Mouse (Mus musculus) kidney, adult 2 months (tissue): ENCODE measurements around the gene Zbtb5.

ENCODE experiments used
- CTCF ChIP-seq: fragments of 200-500 bp; conservative IDR thresholded peaks from 2 replicates; pipeline ENCODE4 v1.5.1; 2011; ENCODE audit warnings: low read depth, mild to moderate bottlenecking, control low read depth, low read length, moderate library complexity, mixed read lengths; ENCODE audit not compliant: insufficient read depth, insufficient read length
- POLR2A ChIP-seq: fragments of 200-500 bp; IDR thresholded peaks from one replicate; pipeline ENCODE4 v1.6.1; 2011; ENCODE audit warnings: low read depth, low read length, control low read depth

- TF ChIP-seq CTCF (no peak), POLR2A (peak; percentile 15)
These were observed 569 bp downstream of the Zbtb5 start for GRCm38 (mm10) chr4:45011581-45012104.
